ENCODE assay signal across 13 mouse cellular contexts in genomic region chr2:35756467-35756866, GRCm38 (mm10).
DNase-seq lines count a peak whose midpoint lies in the region; ATAC-seq and TF ChIP-seq lines count a peak whose summit lies in the region.
"Had no signal": no experiment of that assay in that cellular context is flagged by ENCODE, and none has a peak within 500 bp of the region (broad histone marks: within the 10 kb centered on the region; RNA-seq: fewer than 3 reads in every experiment).

No protein-coding gene starts in this region.

- 0 out of 2 replicates have a peak overlapping the region, but pooled peaks have one; percentile 18 for H3K27ac ChIP-seq in cerebellum, adult 2 months (ENCODE audit: insufficient read depth, low read length)
- H3K27ac ChIP-seq: liver, embryonic 13.5 days had no signal

- TF ChIP-seq POLR2A in cerebellum, adult 2 months (IDR thresholded peaks at IDR 0.05; ENCODE audit: borderline replicate concordance, insufficient read depth, low read length): no peak

- H3K4me1 ChIP-seq in cerebellum, adult 2 months (ENCODE audit: control insufficient read depth, insufficient read depth, low read length): peaks cover 49% of the 10 kb centered on the region
- H3K4me1 ChIP-seq: liver, embryonic 13.5 days had no signal

- WGBS in cerebellum, adult 2 months: 46% methylated on average over 7 of the region's 7 CpGs

- TF ChIP-seq CTCF in cerebellum, adult 2 months (IDR thresholded peaks at IDR 0.05; ENCODE audit: borderline replicate concordance, insufficient read depth, low read depth, low read length): no peak

- peak; percentile 55; the same call in 1 of the 2 replicates for ATAC-seq in monocyte, adult 5-6 weeks (replicated peaks; ENCODE audit: insufficient number of reproducible peaks, low FRiP score, low TSS enrichment, poor library complexity, severe bottlenecking)
- ATAC-seq: hindbrain, embryonic 16.5 days had no signal

- H3K4me3 ChIP-seq in cerebellum, adult 2 months (replicated peaks; ENCODE audit: insufficient read depth, low read depth, low read length): no peak overlapping the region
- H3K4me3 ChIP-seq: liver, embryonic 13.5 days; megakaryocyte, embryonic 14.5 days had no signal

- H3K27me3 ChIP-seq in cerebellum, adult 2 months (ENCODE audit: control insufficient read depth, insufficient read depth, low read length): no peaks in the 10 kb centered on the region
- H3K27me3 ChIP-seq: liver, embryonic 13.5 days; megakaryocyte, embryonic 14.5 days had no signal

- no peak for DNase-seq in cerebellum, adult 2 months
- no peak for DNase-seq in cerebellum, postnatal 25 days
- peak; percentile 10 for DNase-seq in kidney, postnatal 14 days
- no peak for DNase-seq in kidney, adult 18-20 months
- peak; percentile 50 for DNase-seq in MEL-GATA-1-ER (ENCODE audit: extremely low read depth, low read depth)
- DNase-seq in testis, postnatal 10 days (ENCODE audit: low spot score): no peak
- no peak for DNase-seq in cerebellum, postnatal 10 days
- DNase-seq: adrenal gland, postnatal 10 days; kidney, adult 9 months; liver, embryonic 13.5 days had no signal

Comparison
In these comparisons a context has a peak if more than half of its experiments do, and no peak if none do; other contexts are left out.
1. DNase-seq: peak in kidney, postnatal 14 days (single experiment) and MEL-GATA-1-ER (single experiment); none in cerebellum, adult 2 months (0 of 2), cerebellum, postnatal 25 days (0 of 2), kidney, adult 18-20 months (single experiment), testis, postnatal 10 days (single experiment) and cerebellum, postnatal 10 days (0 of 2).